Mouse (Mus musculus): ENCODE results near the gene Cdca5.

DNA sequence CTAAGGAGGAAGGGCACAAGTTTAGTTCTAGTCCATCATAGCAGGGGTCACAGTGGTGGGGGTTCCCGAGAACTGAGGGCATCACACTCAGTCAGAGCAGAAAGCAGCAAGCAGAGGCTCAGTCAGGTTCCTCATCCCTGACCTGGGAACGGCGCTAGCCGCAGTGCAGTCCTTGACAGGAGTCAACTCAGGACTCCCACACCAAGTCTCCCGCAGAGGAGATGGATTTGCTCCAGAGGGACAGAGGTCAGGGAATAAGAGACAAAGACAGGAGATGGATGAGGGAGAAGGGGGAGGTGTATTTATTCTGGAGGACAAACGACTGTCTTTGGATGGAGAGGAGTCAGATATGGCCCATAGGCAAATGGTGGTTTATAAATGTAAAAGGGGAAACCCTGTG is 28.3 kb downstream of the Cdca5 start:
- TF ChIP-seq CTCF (IDR thresholded peaks at IDR 0.05; ENCODE audit: control insufficient read depth, insufficient read depth, insufficient read length) (no peak), CEBPB (IDR thresholded peaks at IDR 0.05; ENCODE audit: low read depth) (no peak), MAX (IDR thresholded peaks at IDR 0.05) (no peak), MYOD1 (IDR thresholded peaks at IDR 0.05; ENCODE audit: control insufficient read depth, insufficient read length, low read depth) (no peak)

All from C2C12 (cell line).